Mouse (Mus musculus) hindbrain, postnatal 0 days (tissue): ENCODE results near the gene Hcar2. TPM values are rescaled to one million over a fixed set of nuclear protein-coding genes. Genes with fewer than 3 reads are reported as not detected.

ENCODE experiments used
- ATAC-seq: fragments of 200-750 bp; cut with Nextera tagmentation; 2 replicates; pipeline ENCODE4 v1.8.0; 2017; ENCODE audit warnings: mild to moderate bottlenecking, moderate TSS enrichment, moderate library complexity
- DNase-seq: peaks from one replicate; pipeline ENCODE4 v3.0.0-alpha.2; 2015; ENCODE audit warnings: low spot score
- H3K27ac ChIP-seq: fragments of 300-500 bp; sonication (generic); 2 replicates; pipeline ENCODE4 v1.5.1; 2014; ENCODE audit warnings: mild to moderate bottlenecking
- H3K27me3 ChIP-seq: fragments of 300-500 bp; sonication (generic); 2 replicates; pipeline ENCODE4 v1.6.1; 2014; ENCODE audit warnings: low read length, mixed read lengths; ENCODE audit not compliant: insufficient read depth
- H3K36me3 ChIP-seq: fragments of 300-500 bp; sonication (generic); 2 replicates; pipeline ENCODE4 v1.6.1; 2014; ENCODE audit warnings: low read length, mixed read lengths; ENCODE audit not compliant: insufficient read depth
- H3K4me1 ChIP-seq: fragments of 300-500 bp; sonication (generic); 2 replicates; pipeline ENCODE4 v1.6.1; 2014; ENCODE audit warnings: antibody characterized with exemption, low read length, mixed read lengths; ENCODE audit not compliant: insufficient read depth
- H3K4me2 ChIP-seq: fragments of 300-500 bp; sonication (generic); 2 replicates; pipeline ENCODE4 v1.6.1; 2014; ENCODE audit warnings: low read depth, mild to moderate bottlenecking, low read length, moderate library complexity, mixed read lengths
- H3K4me3 ChIP-seq: fragments of 300-500 bp; sonication (generic); 2 replicates; pipeline ENCODE4 v1.5.1; 2014; ENCODE audit warnings: low read length
- H3K9ac ChIP-seq: fragments of 300-500 bp; sonication (generic); replicated peaks from 2 replicates; pipeline ENCODE4 v1.6.1; 2014; ENCODE audit warnings: mild to moderate bottlenecking, low read length, moderate library complexity, mixed read lengths
- H3K9me3 ChIP-seq: fragments of 300-500 bp; sonication (generic); 2 replicates; pipeline ENCODE4 v1.6.1; 2016; ENCODE audit warnings: low read length, mixed read lengths
- CTCF ChIP-seq: IDR thresholded peaks from 2 replicates; pipeline ENCODE4 v1.5.1; 2016; ENCODE audit warnings: antibody characterized with exemption, control low read depth, low read depth
- WGBS: fragments of 180-500 bp; shearing (Covaris S2); extraction: QIAGEN DNeasy Blood & Tissue Kit; methylation state at CpG from one replicate; pipeline ENCODE4 v1.1.7; 2014; 5-methylcytosine and 5-hydroxymethylcytosine counted together
- polyA plus RNA-seq: library from polyadenylated mRNA; unstranded; fragments of >200 nt; fragmentation: Nextera tagmentation; extraction: Ambion mirVana; gene quantifications from 2 replicates; pipeline ENCODE4 v1.2.1, GENCODE M21; 2015
- total RNA-seq: library from RNA; depleted of rRNA; stranded (reverse); fragments of >200 nt; gene quantifications from 2 replicates; pipeline ENCODE4 v1.2.3, GENCODE M21; 2014

Hcar2 gene
- total and polyA plus RNA-seq, 2 experiments from 2014 or later = not detected

DNA sequence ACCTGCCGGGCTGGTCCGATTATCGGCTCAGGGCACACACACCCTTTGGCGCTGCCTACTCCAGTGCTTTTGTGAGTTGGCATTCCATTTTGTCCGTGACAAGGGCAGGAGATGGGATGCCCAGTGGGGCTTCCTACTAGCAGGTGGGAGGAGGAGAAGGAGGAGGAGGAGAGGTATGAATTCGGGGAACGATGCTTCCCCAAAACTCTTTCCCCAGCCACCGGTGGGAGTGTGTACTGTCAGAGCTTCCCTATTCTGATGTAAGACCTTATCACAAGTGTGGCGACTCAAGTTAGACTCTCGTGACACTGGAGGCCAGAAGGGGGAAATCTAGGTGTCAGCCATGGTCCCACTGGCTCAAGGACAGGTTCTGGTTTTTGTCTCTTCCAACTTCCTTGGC lies 19.0 kb upstream of the Hcar2 start:
- Histone ChIP-seq H3K4me2 (no peak overlapping the region), H3K9ac (no peak overlapping the region), H3K27me3 (no peaks in the 10 kb centered on the region), H3K9me3 (no peaks in the 10 kb centered on the region), H3K4me3 (no peak overlapping the region), H3K4me1 (no peaks in the 10 kb centered on the region), H3K36me3 (no peaks in the 10 kb centered on the region), H3K27ac (no peak overlapping the region)
- DNase-seq (no peak), ATAC-seq (no peak)
- WGBS = 67% methylated on average over 10 of the region's 10 CpGs
- TF ChIP-seq CTCF = no peak

DNA sequence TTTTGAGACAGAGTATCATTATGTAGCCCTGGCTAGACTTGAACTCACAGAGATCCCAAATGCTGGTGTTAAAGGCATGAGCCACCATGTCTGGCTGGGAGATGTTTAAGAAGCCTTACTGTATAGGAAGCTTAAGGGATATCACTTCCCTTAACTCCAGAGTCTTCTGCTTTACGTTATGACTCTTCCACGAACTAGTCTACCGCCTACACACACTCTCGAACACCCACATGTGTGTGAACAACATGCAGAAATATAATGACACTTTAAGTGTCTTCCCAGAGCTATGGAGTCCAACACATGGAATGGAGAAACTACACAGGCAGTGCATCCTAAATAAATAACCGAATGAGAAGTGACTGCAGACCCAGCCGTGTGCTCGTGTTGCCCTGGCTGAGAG lies 18.6 kb upstream of the Hcar2 start:
- H3K9me3 ChIP-seq = no peaks in the 10 kb centered on the region
- no peak overlapping the region for H3K9ac ChIP-seq
- no peaks in the 10 kb centered on the region for H3K36me3 ChIP-seq
- no peak overlapping the region for H3K27ac ChIP-seq
- H3K4me3 ChIP-seq = no peak overlapping the region
- no peak for TF ChIP-seq CTCF
- ATAC-seq (no peak), DNase-seq (no peak)
- 74% methylated on average over 7 of the region's 7 CpGs for WGBS
- H3K4me1 ChIP-seq = no peaks in the 10 kb centered on the region
- no peaks in the 10 kb centered on the region for H3K27me3 ChIP-seq
- H3K4me2 ChIP-seq = no peak overlapping the region

DNA sequence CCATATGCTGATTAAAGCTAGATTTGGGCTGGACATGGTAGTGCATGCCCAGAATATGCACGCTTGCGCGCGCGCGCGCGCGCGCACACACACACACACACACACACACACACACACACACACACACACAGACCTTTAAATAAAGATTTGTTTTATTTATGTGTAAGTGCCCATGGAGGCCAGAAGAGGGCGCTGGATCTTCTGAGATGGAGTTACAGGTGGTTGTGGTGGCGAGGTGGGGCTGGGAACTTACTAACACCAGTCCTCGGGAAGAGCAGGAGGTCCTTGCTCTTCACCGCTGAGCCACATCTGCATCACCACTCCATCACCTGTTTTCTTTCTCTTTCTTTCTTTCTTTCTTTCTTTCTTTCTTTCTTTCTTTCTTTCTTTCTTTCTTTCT lies 15.5 kb upstream of the Hcar2 start:
- Histone ChIP-seq H3K4me1 (no peaks in the 10 kb centered on the region), H3K4me2 (no peak overlapping the region), H3K27ac (no peak overlapping the region), H3K27me3 (no peaks in the 10 kb centered on the region), H3K4me3 (no peak overlapping the region), H3K36me3 (no peaks in the 10 kb centered on the region), H3K9ac (no peak overlapping the region), H3K9me3 (no peaks in the 10 kb centered on the region)
- DNase-seq (no peak), ATAC-seq (no peak)
- WGBS = 82% methylated on average over 14 of the region's 14 CpGs
- TF ChIP-seq CTCF = peak; percentile 5; the same call in 1 of the 2 replicates

DNA sequence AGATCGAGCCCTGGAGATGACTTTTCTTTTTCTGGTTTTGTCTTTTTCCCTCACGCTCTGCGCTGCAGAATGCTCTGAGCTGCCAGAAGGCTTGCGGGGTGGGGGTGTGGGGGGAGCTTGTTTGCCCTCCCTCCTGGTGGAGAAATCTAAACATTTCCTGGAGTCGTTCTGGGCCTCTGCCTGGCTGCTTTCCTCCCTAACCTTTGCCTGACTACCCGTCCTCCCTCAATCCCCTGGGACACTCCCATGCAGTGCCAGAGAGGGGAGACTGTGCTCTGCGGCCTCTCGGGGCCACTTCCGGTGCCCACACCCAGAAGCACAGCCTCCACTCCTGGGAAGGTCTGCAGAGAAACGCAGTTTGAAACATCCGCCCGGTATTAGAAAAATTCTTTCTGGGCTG lies 14.6 kb upstream of the Hcar2 start, which contains the start of gene Hcar1:
TSS of gene Hcar1 (minus strand) at position 93 of the 400 bp plus-strand sequence.
- 0 out of 2 replicates have a peak within 1 kb of the TSS, but pooled peaks have one; percentile 16 for H3K4me2 ChIP-seq
- ATAC-seq = no peak
- no peak within 1 kb of the TSS for H3K9ac ChIP-seq
- TF ChIP-seq CTCF = no peak
- no peaks in the 10 kb centered on the region for H3K27me3 ChIP-seq
- DNase-seq = no peak
- H3K9me3 ChIP-seq = no peaks in the 10 kb centered on the region
- no peaks in the 10 kb centered on the region for H3K36me3 ChIP-seq
- WGBS = 66% methylated on average over 12 of the region's 12 CpGs
- no peak within 1 kb of the TSS for H3K4me3 ChIP-seq
- H3K4me1 ChIP-seq = no peaks in the 10 kb centered on the region
- H3K27ac ChIP-seq = no peak within 1 kb of the TSS

DNA sequence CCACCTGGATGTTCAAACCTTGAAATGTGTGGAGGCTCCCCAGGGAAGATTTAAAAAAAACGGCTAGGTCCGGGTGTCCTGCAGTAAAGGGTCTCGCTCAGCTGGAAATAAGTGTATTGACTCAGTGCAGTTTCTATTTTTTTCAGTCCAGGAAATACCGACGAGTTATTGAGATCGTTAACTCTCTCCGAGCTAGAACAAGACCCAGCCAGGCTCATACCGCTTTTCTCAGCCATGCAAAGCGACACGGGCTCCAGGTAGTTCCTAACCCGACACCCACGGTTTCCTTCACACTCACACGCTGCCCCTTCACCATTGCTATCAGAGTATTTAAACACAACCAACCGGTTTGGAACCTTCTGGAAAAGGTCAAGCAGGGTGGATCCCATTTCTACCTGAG lies 12.8 kb upstream of the Hcar2 start:
- no peaks in the 10 kb centered on the region for H3K4me1 ChIP-seq
- no peak for ATAC-seq
- H3K4me2 ChIP-seq = peak overlapping the region; percentile 17; the same call in 1 of the 2 replicates
- no peak for DNase-seq
- H3K4me3 ChIP-seq = no peak overlapping the region
- H3K36me3 ChIP-seq = no peaks in the 10 kb centered on the region
- no peak overlapping the region for H3K27ac ChIP-seq
- no peak for TF ChIP-seq CTCF
- no peaks in the 10 kb centered on the region for H3K27me3 ChIP-seq
- H3K9ac ChIP-seq = no peak overlapping the region
- WGBS = 63% methylated on average over 14 of the region's 14 CpGs
- no peaks in the 10 kb centered on the region for H3K9me3 ChIP-seq

DNA sequence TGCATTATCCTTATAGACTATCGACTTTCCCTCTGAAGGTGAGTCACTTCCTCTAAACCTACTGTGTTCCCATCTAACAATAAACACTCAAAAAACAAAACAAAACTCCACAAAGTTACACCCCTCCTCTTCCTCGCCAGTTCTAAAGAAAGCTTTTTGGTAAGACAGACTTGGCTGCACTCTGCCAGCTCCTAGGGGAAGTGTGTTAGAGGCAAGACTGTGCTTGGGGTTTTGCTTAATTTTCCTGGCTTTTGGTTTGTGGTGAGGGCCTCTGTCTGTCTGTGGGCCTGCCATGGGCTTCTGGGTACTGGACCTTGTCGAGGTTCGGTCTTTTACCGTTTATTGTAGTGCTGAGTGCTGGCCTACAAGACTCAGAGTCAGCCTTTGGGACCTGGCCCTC lies 8.9 kb upstream of the Hcar2 start:
- 85% methylated on average over 5 of the region's 5 CpGs for WGBS
- Histone ChIP-seq H3K27me3 (no peaks in the 10 kb centered on the region), H3K4me3 (no peak overlapping the region), H3K36me3 (no peaks in the 10 kb centered on the region), H3K9me3 (no peaks in the 10 kb centered on the region), H3K9ac (no peak overlapping the region), H3K4me2 (no peak overlapping the region), H3K27ac (no peak overlapping the region), H3K4me1 (no peaks in the 10 kb centered on the region)
- DNase-seq (no peak), ATAC-seq (no peak)
- TF ChIP-seq CTCF = no peak

DNA sequence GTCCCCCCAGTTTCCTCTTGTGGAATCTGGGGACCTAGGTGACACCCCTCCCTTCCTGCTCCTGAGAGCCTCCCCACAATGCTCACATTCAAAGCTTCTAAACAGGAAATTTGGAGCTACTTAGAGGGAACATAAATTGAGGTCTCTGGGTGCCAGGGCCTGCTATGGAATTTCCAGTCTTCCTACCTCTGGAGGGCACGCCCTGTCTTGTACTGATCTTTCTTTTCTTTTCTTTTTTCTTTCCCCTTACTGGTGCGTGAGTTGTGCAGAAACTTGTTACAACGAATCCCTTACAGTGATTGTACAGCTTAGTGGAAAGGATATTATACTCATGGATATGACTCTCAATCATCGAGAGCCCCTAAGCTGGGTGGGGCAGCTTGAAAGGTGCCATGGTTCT lies 4.3 kb upstream of the Hcar2 start:
- TF ChIP-seq CTCF = no peak
- H3K9ac ChIP-seq = no peak overlapping the region
- H3K4me2 ChIP-seq = no peak overlapping the region
- no peaks in the 10 kb centered on the region for H3K9me3 ChIP-seq
- H3K4me1 ChIP-seq = no peaks in the 10 kb centered on the region
- H3K4me3 ChIP-seq = no peak overlapping the region
- DNase-seq (no peak), ATAC-seq (no peak)
- 80% methylated on average over 4 of the region's 4 CpGs for WGBS
- no peaks in the 10 kb centered on the region for H3K36me3 ChIP-seq
- H3K27ac ChIP-seq = no peak overlapping the region
- no peaks in the 10 kb centered on the region for H3K27me3 ChIP-seq
